Mouse (Mus musculus) thymus, adult 2 months (tissue): Measurements from ENCODE around the gene Guca2b. TPM values are rescaled to one million over a fixed set of nuclear protein-coding genes. Genes with fewer than 3 reads are reported as not detected.

Experiments used
- DNase-seq: peaks from one replicate; pipeline ENCODE4 v3.0.0; 2021
- H3K27ac ChIP-seq: fragments of 200-500 bp; 2 replicates; pipeline ENCODE4 v1.5.1; 2012; ENCODE audit warnings: low read length, control low read depth; ENCODE audit not compliant: control insufficient read depth, insufficient read depth
- H3K27me3 ChIP-seq: fragments of 200-500 bp; 2 replicates; pipeline ENCODE4 v1.6.1; 2012; ENCODE audit warnings: mild to moderate bottlenecking, low read length, moderate library complexity, mixed read lengths; ENCODE audit not compliant: control insufficient read depth, insufficient read depth
- H3K36me3 ChIP-seq: fragments of 200-500 bp; 2 replicates; pipeline ENCODE4 v1.6.1; 2012; ENCODE audit warnings: mild to moderate bottlenecking, low read length, moderate library complexity; ENCODE audit not compliant: control insufficient read depth, insufficient read depth
- H3K4me1 ChIP-seq: fragments of 200-500 bp; replicated peaks from 2 replicates; pipeline ENCODE4 v1.6.1; 2012; ENCODE audit warnings: low read length; ENCODE audit not compliant: control insufficient read depth, insufficient read depth
- H3K4me3 ChIP-seq: fragments of 200-500 bp; 2 replicates; pipeline ENCODE4 v1.5.1; 2012; ENCODE audit warnings: mild to moderate bottlenecking, low read length, control low read depth, moderate library complexity; ENCODE audit not compliant: control insufficient read depth, insufficient read depth
- CTCF ChIP-seq: fragments of 200-500 bp; IDR thresholded peaks from 2 replicates; pipeline ENCODE4 v1.5.1; 2012; ENCODE audit warnings: mild to moderate bottlenecking, control low read depth, low read length, moderate library complexity, borderline replicate concordance; ENCODE audit not compliant: control insufficient read depth, poor library complexity, insufficient read depth; ENCODE audit errors: extremely low read depth
- POLR2A ChIP-seq: fragments of 200-500 bp; IDR thresholded peaks from 2 replicates; pipeline ENCODE4 v1.6.1; 2012; ENCODE audit warnings: mild to moderate bottlenecking, low read length, control low read depth, moderate library complexity; ENCODE audit not compliant: control insufficient read depth, poor library complexity, insufficient read depth; ENCODE audit errors: extremely low read depth
- WGBS: fragments of 180-500 bp; shearing (Covaris S2); methylation state at CpG from one replicate; pipeline ENCODE4 v1.1.7; 2018; 5-methylcytosine and 5-hydroxymethylcytosine counted together
- polyA plus RNA-seq: library from polyadenylated mRNA; depleted of rRNA; stranded (reverse); fragments of >200 nt; gene quantifications from 2 replicates; pipeline ENCODE4 v1.2.3, GENCODE M21; 2012; rRNA removed

Gene Guca2b
- polyA plus RNA-seq, 1 experiment = 2.7 TPM

- H3K27ac ChIP-seq = no peak overlapping the region
Measured at GRCm38 (mm10) chr4:119627317-119627716, 31.4 kb downstream of the Guca2b start.

DNA sequence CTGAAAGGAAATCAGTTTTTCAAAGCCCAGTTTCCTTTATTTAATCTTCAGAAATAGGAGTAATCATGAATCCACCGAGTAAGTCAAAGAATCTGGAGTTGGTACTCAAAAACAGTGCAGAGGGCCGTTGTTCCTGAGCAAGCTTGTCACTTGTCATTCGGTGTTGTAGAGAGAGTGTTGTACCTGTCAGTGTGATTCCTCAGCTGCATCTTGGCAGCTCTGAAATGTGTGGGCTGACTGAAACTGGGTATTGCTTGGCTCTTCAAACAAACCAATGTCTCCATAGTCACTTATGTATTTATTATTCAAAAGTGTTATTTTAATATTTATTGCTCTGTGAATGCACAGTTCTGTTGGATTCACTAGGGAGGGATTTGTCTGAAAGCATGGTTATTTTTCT lies 31.9 kb downstream of the Guca2b start:
- 94% methylated on average over 3 of the region's 3 CpGs for whole genome bisulfite sequencing
- H3K27me3 ChIP-seq = no peaks in the 10 kb centered on the region
- H3K4me3 ChIP-seq = no peak overlapping the region
- no peak overlapping the region for H3K27ac ChIP-seq
- no peak for TF ChIP-seq POLR2A
- no peak for TF ChIP-seq CTCF
- H3K4me1 ChIP-seq = no peaks in the 10 kb centered on the region
- no peak for DNase-seq
- H3K36me3 ChIP-seq = peaks cover 45% of the 10 kb centered on the region

More at GRCm38 (mm10) chr4:119627317-119627716, 31.4 kb downstream of the Guca2b start:
- Histone ChIP-seq H3K4me1 (no peaks in the 10 kb centered on the region), H3K4me3 (no peak overlapping the region), H3K36me3 (peaks cover 40% of the 10 kb centered on the region), H3K27me3 (no peaks in the 10 kb centered on the region)
- WGBS = 95% methylated on average over 4 of the region's 4 CpGs
- no peak for TF ChIP-seq CTCF
- TF ChIP-seq POLR2A = no peak
- no peak for DNase-seq

- DNase-seq = no peak
- Histone ChIP-seq H3K27me3 (no peaks in the 10 kb centered on the region), H3K36me3 (peaks cover 50% of the 10 kb centered on the region), H3K27ac (no peak overlapping the region), H3K4me3 (no peak overlapping the region), H3K4me1 (no peaks in the 10 kb centered on the region)
- TF ChIP-seq POLR2A = no peak
- TF ChIP-seq CTCF = no peak
- 95% methylated on average over 7 of the region's 7 CpGs for WGBS
Measured at GRCm38 (mm10) chr4:119626081-119626645, 32.6 kb downstream of the Guca2b start.

DNA sequence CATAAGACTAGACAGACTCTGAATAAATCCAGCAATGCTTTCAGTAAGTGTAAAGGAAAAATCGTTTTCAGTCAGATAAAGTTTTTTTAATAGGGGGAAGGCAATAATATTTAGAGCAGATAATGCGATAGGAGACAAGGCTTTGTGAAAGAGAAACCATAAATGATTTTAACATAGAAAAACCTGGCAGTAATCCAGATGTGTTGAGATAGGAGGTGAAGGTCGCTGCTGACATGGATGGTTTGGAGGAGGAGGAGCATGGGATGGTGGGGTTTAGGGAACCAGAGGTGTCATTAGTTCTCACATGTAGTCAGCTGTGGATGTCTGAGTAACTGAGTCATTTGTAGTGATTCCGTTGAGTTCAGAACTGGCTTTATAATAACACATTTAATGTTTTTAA lies 44.0 kb downstream of the Guca2b start:
- TF ChIP-seq POLR2A (no peak), CTCF (no peak)
- Histone ChIP-seq H3K27ac (no peak overlapping the region), H3K36me3 (peaks cover 19% of the 10 kb centered on the region), H3K27me3 (no peaks in the 10 kb centered on the region), H3K4me1 (no peaks in the 10 kb centered on the region), H3K4me3 (no peak overlapping the region)
- WGBS = 81% methylated on average over 4 of the region's 4 CpGs
- DNase-seq = no peak

GRCm38 (mm10) chr4:119614078-119614477 lies 44.7 kb downstream of the Guca2b start:
- TF ChIP-seq CTCF (no peak), POLR2A (no peak)
- WGBS = 78% methylated on average over 1 of the region's 1 CpGs
- Histone ChIP-seq H3K27ac (no peak overlapping the region), H3K36me3 (peaks cover 12% of the 10 kb centered on the region), H3K4me3 (no peak overlapping the region), H3K4me1 (no peaks in the 10 kb centered on the region), H3K27me3 (no peaks in the 10 kb centered on the region)
- no peak for DNase-seq

DNA sequence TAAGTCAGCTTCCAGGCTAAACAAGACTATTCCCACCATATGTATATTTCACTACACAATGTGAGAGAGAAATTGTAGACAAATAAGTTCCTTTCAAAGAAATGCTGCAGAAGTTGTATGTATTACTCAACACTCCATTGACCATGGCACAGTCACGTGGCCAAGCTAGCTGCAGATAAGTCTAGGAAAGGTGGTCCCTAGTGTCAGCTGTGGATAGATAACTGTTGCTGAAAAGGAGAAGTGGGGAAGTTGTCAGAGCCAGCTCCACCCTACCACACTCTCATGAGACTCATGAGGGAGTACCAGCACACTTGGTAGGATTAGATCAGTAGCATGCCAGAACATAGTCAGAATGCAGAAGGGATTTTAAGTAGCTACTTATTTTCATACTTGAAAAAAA lies 49.3 kb downstream of the Guca2b start:
- H3K4me3 ChIP-seq = no peak overlapping the region
- no peak overlapping the region for H3K27ac ChIP-seq
- H3K4me1 ChIP-seq = no peaks in the 10 kb centered on the region
- 62% methylated on average over 1 of the region's 1 CpGs for WGBS
- DNase-seq = no peak
- no peaks in the 10 kb centered on the region for H3K36me3 ChIP-seq
- TF ChIP-seq CTCF (no peak), POLR2A (no peak)
- no peaks in the 10 kb centered on the region for H3K27me3 ChIP-seq

Other genes with a start within 250 kb of the Guca2b start
- 3.4 and 3.7 TPM in 2 replicates for gene Ccdc30, start 243.4 kb downstream of the Guca2b start, polyA plus RNA-seq
- gene Ppcs, start 236.5 kb downstream of the Guca2b start, polyA plus RNA-seq = 20.1 and 21.8 TPM in 2 replicates
- gene Zmynd12, start 236.1 kb downstream of the Guca2b start, polyA plus RNA-seq = 0.35 and 0.55 TPM in 2 replicates
- gene Rimkla, start 166.3 kb downstream of the Guca2b start, polyA plus RNA-seq = 1.8 and 2.2 TPM in 2 replicates
- 27.2 and 31.2 TPM in 2 replicates for gene Foxj3, start 122.0 kb downstream of the Guca2b start, polyA plus RNA-seq
- gene Frg2f1, start 119.4 kb downstream of the Guca2b start, polyA plus RNA-seq = 4.4 and 7.1 TPM in 2 replicates
- gene Guca2a, start 21.2 kb downstream of the Guca2b start, polyA plus RNA-seq = 0.54 and 0.75 TPM in 2 replicates
- 40.0 and 65.7 TPM in 2 replicates for gene Hivep3, start 74.8 kb upstream of the Guca2b start, polyA plus RNA-seq